Mouse (Mus musculus) intestine, embryonic 14.5 days (tissue): Measurements from ENCODE around the gene Hps1. TPM values are rescaled to one million over a fixed set of nuclear protein-coding genes. Genes with fewer than 3 reads are reported as not detected.
A peak's percentile ranks its signal among the peaks of the same experiment; 100 is the strongest.

Source experiments
- ATAC-seq: fragments of 200-750 bp; cut with Nextera tagmentation; replicated peaks from 2 replicates; pipeline ENCODE4 v1.8.0; 2017; ENCODE audit warnings: low read depth, moderate number of reproducible peaks, moderate TSS enrichment, moderate library complexity; ENCODE audit not compliant: low FRiP score, low TSS enrichment
- DNase-seq: peaks from one replicate; pipeline ENCODE4 v3.0.0-alpha.2; 2018; ENCODE audit warnings: low spot score
- H3K27ac ChIP-seq: fragments of 300-500 bp; sonication (generic); 2 replicates; pipeline ENCODE4 v1.5.1; 2014; ENCODE audit warnings: low read depth, mild to moderate bottlenecking, control low read depth
- H3K27me3 ChIP-seq: fragments of 300-500 bp; sonication (generic); replicated peaks from 2 replicates; pipeline ENCODE4 v1.6.1; 2014; ENCODE audit warnings: low read length, control low read depth; ENCODE audit not compliant: control insufficient read depth, insufficient read depth
- H3K36me3 ChIP-seq: fragments of 300-500 bp; sonication (generic); 2 replicates; pipeline ENCODE4 v1.6.1; 2014; ENCODE audit warnings: low read length, control low read depth; ENCODE audit not compliant: control insufficient read depth, insufficient read depth
- H3K4me1 ChIP-seq: fragments of 300-500 bp; sonication (generic); replicated peaks from 2 replicates; pipeline ENCODE4 v1.6.1; 2014; ENCODE audit warnings: low read length, control low read depth, mixed read lengths; ENCODE audit not compliant: control insufficient read depth, insufficient read depth
- H3K4me2 ChIP-seq: fragments of 300-500 bp; sonication (generic); 2 replicates; pipeline ENCODE4 v1.6.1; 2014; ENCODE audit warnings: low read length
- H3K4me3 ChIP-seq: fragments of 300-500 bp; sonication (generic); 2 replicates; pipeline ENCODE4 v1.5.1; 2014; ENCODE audit warnings: low read depth, low read length, control low read depth, mixed read lengths
- H3K9ac ChIP-seq: fragments of 300-500 bp; sonication (generic); 2 replicates; pipeline ENCODE4 v1.6.1; 2014; ENCODE audit warnings: mild to moderate bottlenecking, low read length
- H3K9me3 ChIP-seq: fragments of 300-500 bp; sonication (generic); 2 replicates; pipeline ENCODE4 v1.6.1; 2016; ENCODE audit warnings: low read length, control low read depth; ENCODE audit not compliant: control insufficient read depth
- WGBS: fragments of 180-500 bp; shearing (Covaris S2); extraction: QIAGEN DNeasy Blood & Tissue Kit; methylation state at CpG from one replicate; pipeline ENCODE4 v1.1.7; 2014; 5-methylcytosine and 5-hydroxymethylcytosine counted together
- polyA plus RNA-seq: library from polyadenylated mRNA; unstranded; fragments of >200 nt; fragmentation: Nextera tagmentation; extraction: Ambion mirVana; gene quantifications from 2 replicates; pipeline ENCODE4 v1.2.1, GENCODE M21; 2014

Hps1 gene
- polyA plus RNA-seq, 1 experiment from 2014 or later = 14.0 TPM

DNA sequence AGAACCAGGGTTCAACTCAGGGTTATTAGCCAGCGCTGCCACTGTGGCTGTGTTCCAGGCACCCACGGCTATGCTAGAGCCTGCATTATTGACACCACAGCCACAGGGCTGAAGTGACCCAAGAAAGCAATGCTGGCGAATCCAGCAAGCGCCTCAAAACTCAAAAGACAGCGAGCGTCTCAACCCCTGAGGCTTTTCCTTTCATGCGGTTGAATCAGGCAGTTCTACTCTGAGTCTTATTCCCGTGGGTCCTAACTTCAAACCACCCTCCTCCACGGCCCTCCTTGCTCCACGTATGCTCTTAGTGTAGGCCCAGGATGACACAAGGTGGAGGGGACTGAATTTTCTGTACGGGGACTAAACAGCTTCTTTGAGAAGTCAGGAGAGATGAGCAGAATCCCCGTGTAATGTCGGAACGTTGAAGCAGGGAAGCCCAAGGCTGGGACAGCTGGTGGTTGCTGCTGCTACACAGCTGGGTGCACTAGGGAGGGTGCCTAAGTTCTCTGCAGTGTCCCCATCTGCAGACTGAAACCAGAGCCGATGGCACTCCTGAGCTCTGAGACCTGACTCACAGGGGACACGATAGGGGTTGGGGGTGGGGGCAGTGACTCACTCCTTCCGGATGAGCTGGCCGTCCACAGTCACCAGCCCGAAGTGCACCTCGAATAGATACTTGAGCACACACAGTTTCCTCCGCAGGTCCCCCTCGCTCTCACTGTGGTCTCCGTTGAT lies 9.5 kb downstream of the Hps1 start:
- Histone ChIP-seq H3K36me3 (peaks cover 4% of the 10 kb centered on the region; the same call in 1 of the 2 replicates), H3K9me3 (no peaks in the 10 kb centered on the region), H3K4me3 (no peak overlapping the region), H3K27me3 (no peaks in the 10 kb centered on the region), H3K9ac (no peak overlapping the region), H3K27ac (no peak overlapping the region), H3K4me1 (no peaks in the 10 kb centered on the region), H3K4me2 (no peak overlapping the region)
- ATAC-seq (no peak), DNase-seq (no peak)
- WGBS = 85% methylated on average over 23 of the region's 23 CpGs

DNA sequence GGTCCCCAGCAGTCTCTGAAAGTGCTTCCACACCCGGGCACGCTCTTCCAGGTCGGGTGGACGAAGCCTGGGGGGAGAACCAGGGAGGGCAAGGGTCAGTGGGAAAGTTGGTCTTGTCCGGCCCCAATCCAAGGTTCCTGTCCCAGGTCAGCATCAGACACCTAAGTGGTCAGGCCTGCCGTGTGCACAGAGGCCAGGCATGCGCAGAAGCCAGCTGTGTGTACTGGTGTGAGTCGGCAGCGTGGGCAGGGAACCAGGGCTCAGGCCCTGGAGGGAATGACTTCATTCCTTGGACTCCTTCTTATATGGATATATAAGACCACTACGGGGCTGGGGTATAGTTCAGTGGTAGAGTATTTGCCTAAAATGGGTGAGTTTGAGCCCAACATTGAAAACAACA lies 10.1 kb downstream of the Hps1 start:
- H3K9ac ChIP-seq = no peak overlapping the region
- no peaks in the 10 kb centered on the region for H3K27me3 ChIP-seq
- peaks cover 4% of the 10 kb centered on the region; the same call in 1 of the 2 replicates for H3K36me3 ChIP-seq
- H3K9me3 ChIP-seq = no peaks in the 10 kb centered on the region
- H3K27ac ChIP-seq = no peak overlapping the region
- no peaks in the 10 kb centered on the region for H3K4me1 ChIP-seq
- no peak overlapping the region for H3K4me3 ChIP-seq
- WGBS = 89% methylated on average over 10 of the region's 10 CpGs
- ATAC-seq = no peak
- DNase-seq = no peak
- H3K4me2 ChIP-seq = no peak overlapping the region

DNA sequence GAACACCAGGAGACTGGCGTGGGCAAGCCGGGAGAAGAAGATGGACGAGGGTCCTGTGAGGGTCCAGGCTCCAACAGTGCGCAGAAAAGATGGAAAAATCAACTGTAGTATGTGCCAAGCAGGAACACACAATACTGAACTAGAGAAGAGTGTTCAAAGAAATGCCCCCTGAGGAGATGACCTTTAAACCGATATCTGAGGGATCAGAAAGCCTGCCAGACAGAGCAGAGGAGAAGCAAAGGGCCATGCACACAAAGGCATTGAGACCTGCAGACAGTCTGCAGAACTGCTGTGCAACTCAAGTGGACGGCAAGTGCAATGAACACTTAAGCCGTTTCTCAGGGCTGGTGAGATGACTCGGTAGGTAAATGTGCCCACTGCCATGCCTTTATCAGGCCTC lies 12.4 kb downstream of the Hps1 start:
- H3K4me2 ChIP-seq = no peak overlapping the region
- H3K27me3 ChIP-seq = no peaks in the 10 kb centered on the region
- 72% methylated on average over 8 of the region's 8 CpGs for WGBS
- H3K9ac ChIP-seq = no peak overlapping the region
- no peaks in the 10 kb centered on the region for H3K4me1 ChIP-seq
- DNase-seq = no peak
- no peak overlapping the region for H3K27ac ChIP-seq
- H3K9me3 ChIP-seq = no peaks in the 10 kb centered on the region
- H3K4me3 ChIP-seq = no peak overlapping the region
- H3K36me3 ChIP-seq = peaks cover 4% of the 10 kb centered on the region; the same call in 1 of the 2 replicates
- ATAC-seq = no peak

DNA sequence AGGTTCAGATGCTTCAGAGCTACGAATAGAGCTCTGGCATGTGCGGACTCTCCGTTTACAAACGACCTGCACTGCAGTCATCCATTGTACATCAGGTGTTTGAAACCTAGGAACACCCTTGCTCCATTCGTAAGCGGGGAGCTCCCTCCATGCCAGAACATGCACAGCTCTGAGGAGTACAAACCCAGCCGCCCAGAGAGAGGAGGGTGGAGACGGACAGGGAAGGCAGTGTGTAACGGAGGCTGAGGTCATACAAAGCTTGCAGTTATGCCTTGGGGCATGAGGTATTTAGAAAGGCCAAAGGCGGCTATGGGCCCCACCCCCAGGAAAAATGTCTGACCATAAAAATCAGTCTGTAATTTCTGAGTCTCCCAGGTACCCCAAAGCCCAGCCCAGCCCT lies 15.4 kb downstream of the Hps1 start:
- ATAC-seq = no peak; the same call in 1 of the 2 replicates

DNA sequence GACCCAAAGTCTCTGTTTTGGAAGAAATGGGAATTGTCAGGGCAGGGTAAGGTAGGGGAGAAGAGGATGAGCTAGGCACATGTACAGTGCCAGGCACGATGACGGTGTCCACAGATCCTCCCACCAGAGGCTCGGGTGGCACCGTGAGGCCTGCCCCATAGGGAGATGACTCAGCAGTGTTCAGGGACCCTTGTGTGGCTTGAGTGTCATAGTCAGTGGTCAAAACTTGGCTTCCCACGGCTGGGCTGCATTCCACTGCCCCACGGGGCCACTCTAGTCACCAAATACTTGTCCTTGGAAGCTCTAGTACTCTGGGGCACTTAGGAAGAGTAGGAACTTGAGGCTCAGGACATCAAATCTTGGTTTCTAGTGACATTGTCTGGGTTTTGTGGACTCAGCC lies 23.1 kb downstream of the Hps1 start:
- H3K4me2 ChIP-seq = no peak overlapping the region
- 87% methylated on average over 6 of the region's 6 CpGs for WGBS
- ATAC-seq = no peak

More for the DNA sequence above, 15.4 kb downstream of the Hps1 start:
- Histone ChIP-seq H3K4me3 (no peak overlapping the region), H3K27ac (no peak overlapping the region), H3K27me3 (no peaks in the 10 kb centered on the region), H3K4me1 (no peaks in the 10 kb centered on the region), H3K4me2 (no peak overlapping the region), H3K36me3 (peaks cover 2% of the 10 kb centered on the region; the same call in 1 of the 2 replicates), H3K9ac (no peak overlapping the region), H3K9me3 (no peaks in the 10 kb centered on the region)
- WGBS = 58% methylated on average over 10 of the region's 10 CpGs
- no peak for DNase-seq

DNA sequence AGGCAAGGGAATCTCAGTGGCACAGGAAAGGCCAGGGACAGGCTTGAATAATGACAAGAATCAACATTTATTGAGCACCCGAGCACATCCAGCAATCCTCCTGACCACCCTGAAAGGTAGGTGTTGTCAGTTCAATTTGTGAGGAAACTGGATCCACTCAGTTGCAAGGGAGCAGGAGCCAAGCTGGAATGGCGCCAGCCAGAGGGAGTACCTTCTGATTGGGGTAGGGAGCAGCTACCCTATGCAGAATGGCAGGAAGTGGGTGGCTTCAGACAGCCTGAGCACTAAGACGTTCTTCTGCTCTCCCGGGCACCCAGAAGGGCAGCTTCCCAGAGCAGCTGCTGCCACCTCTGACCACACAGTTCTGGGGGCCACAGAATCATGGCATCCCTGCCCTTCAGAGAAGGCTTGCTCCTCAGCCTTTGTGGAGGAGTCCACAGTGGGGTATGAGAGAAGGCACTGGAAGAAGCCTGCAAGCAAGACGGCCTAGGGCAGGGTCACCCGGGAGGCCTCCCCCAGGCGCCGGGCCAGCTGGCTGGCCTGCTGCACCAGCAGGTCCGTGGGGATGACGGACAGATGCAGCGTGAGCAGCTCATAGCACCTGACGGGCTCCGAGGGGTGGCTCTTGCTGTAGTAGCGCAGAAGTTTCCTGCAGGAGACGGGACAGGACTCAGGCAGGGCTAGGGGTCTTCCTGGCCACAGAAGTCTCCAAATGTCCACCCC lies 24.5 kb downstream of the Hps1 start:
- Histone ChIP-seq H3K4me3 (no peak overlapping the region), H3K9ac (no peak overlapping the region), H3K4me2 (no peak overlapping the region), H3K4me1 (peaks cover 18% of the 10 kb centered on the region), H3K27ac (no peak overlapping the region), H3K9me3 (no peaks in the 10 kb centered on the region), H3K36me3 (no peaks in the 10 kb centered on the region), H3K27me3 (no peaks in the 10 kb centered on the region)
- 70% methylated on average over 15 of the region's 15 CpGs for WGBS
- ATAC-seq (no peak), DNase-seq (no peak)

More for the DNA sequence above, 23.1 kb downstream of the Hps1 start:
- no peak overlapping the region for H3K27ac ChIP-seq
- H3K27me3 ChIP-seq = no peaks in the 10 kb centered on the region
- DNase-seq = no peak
- H3K4me3 ChIP-seq = no peak overlapping the region
- H3K4me1 ChIP-seq = peaks cover 18% of the 10 kb centered on the region
- H3K9me3 ChIP-seq = no peaks in the 10 kb centered on the region
- H3K9ac ChIP-seq = no peak overlapping the region
- no peaks in the 10 kb centered on the region for H3K36me3 ChIP-seq

DNA sequence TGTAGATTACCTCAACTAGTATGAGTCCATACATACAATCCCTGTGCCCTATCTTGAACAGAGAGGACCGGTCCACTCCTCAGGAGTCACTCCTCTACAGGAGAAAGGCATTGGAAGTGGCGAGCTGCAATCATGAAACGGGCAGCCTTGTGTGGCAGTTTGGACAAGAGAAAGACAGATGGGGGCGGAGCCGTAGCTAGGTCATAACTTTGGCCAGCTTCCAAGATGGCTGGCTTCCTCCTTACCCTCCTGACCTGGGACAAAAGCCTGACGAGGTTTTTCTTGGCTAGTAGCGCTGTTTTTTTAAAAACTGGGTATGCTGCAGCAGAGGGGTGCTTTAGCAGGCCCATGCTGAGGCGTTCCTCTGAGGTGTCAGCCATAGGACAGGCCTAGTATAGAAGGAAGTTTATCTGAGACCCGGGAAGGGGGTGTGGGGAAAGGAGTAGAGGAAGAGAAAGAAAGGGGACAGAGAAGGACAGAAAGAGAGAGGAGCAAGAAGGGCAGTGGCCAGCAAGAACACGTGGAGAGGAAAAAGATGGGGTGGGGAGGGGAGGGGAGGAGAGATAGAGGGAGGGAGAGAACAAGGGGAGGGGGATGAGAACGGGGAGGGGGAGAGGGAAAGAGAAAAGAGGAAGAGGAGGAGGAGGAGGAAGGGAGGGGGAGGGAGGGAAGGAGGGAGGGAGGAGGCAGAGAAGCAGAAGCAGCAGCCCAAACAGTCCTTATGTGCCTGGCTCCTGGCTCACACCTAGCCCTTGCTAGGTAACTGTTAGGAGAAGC lies 26.4 kb downstream of the Hps1 start:
- ATAC-seq (peak; percentile 42), DNase-seq (peak; percentile 70)
- peak overlapping the region; percentile 64 for H3K4me2 ChIP-seq
- H3K4me3 ChIP-seq = peak overlapping the region; percentile 33; the same call in 1 of the 2 replicates
- H3K9me3 ChIP-seq = no peaks in the 10 kb centered on the region
- H3K36me3 ChIP-seq = no peaks in the 10 kb centered on the region
- peaks cover 18% of the 10 kb centered on the region for H3K4me1 ChIP-seq
- 25% methylated on average over 11 of the region's 11 CpGs for WGBS
- H3K27ac ChIP-seq = peak overlapping the region; percentile 94
- no peaks in the 10 kb centered on the region for H3K27me3 ChIP-seq
- H3K9ac ChIP-seq = no peak overlapping the region

DNA sequence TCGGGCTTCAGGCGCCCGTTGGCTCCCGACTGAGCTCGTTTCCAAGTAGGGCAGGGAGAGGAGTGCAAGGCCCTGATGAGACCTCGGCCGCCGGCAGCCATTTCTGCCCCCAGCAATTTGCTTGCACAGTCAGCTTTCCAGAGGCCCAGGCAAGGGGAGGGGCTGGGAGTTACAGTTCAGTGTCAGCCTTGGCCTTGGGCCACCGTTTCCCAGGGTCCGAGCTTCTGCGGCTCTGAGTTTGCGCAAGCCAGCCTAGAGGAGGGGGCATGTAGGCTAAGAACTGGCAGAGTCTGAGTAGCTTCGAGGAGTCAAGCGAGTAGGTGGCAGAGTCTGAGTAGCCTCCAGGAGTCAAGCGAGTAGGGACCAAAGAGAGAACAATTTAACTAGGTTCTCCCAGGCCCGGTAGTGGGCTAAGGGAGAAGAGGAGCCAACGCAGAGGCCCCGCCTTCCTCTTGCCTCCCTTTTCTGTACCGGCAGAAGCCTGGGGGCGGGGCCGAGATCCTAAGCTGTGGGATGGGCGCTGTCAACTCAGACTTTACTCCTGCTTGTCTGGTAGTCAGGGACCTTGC lies 27.3 kb downstream of the Hps1 start, which contains the start of gene Pyroxd2:
Pyroxd2 (minus strand) TSS at position 413 of the 569 bp plus-strand sequence.
- Histone ChIP-seq H3K27me3 (no peaks in the 10 kb centered on the region), H3K36me3 (no peaks in the 10 kb centered on the region), H3K9me3 (no peaks in the 10 kb centered on the region), H3K27ac (peak within 1 kb of the TSS; percentile 94), H3K4me1 (peaks cover 18% of the 10 kb centered on the region), H3K9ac (peak within 1 kb of the TSS; percentile 63), H3K4me3 (peak within 1 kb of the TSS; percentile 33), H3K4me2 (peak within 1 kb of the TSS; percentile 64)
- 3% methylated on average over 22 of the region's 22 CpGs for WGBS
- DNase-seq (peak; percentile 96), ATAC-seq (peak; percentile 91)
